Mouse (Mus musculus): ENCODE measurements around the gene Col4a1.

Gene Col4a1

DNA sequence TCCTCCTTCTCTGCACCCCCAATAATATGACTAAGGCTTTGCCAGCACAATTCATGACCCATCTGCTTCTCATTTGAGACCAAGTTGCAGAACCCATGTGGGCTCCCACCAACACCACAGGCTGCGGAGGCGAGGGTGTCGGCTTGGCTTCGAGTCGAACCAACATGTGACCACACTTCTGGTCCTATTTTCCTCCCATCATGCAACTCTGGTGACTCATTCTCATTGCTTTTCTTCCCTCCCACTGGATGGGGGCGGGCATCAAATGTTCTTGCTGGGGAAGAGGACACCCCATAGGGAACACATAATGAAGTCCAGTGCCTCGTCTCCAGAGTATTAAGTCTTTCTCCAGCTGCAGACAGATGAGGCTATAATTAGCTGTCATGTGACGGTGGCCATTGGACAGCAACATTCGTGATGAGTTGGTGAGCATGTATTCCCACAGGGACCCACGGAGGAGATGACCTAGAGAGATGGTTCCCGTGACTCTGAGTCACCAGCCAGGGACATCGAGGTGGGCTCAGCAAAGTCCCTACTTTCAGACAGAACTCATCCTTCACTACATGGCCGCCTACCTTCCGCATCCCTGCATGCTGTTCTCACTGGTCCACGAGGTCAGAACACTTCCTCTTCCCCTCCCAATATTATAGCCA lies 39.0 kb downstream of the Col4a1 start:
- no peak for ATAC-seq (ENCODE audit: insufficient number of reproducible peaks, low FRiP score, low TSS enrichment)

DNA sequence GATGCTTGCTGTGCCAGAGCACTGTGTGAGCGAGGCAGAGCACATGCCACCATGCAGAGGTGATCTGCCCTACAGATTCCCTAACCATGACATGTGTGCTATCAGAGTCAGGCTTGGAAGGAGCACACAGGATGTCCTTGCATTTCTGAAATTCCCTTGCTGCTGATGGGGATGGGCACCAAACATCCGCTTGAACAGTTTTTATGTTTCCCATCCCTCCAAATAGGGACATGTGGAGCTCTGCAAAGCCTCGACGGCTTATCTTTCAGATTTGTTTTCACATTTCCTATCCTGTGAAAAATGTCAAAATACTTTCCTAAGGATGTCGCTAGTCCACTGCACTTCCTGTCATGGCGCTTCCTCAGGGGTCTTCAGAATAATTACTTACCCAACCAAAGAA lies 40.4 kb downstream of the Col4a1 start:
- ATAC-seq (ENCODE audit: insufficient number of reproducible peaks, low FRiP score, low TSS enrichment), result no peak

GRCm38 (mm10) chr8:11270826-11271225 lies 41.8 kb downstream of the Col4a1 start:
- no peak for ATAC-seq (ENCODE audit: insufficient number of reproducible peaks, low FRiP score, low TSS enrichment)

DNA sequence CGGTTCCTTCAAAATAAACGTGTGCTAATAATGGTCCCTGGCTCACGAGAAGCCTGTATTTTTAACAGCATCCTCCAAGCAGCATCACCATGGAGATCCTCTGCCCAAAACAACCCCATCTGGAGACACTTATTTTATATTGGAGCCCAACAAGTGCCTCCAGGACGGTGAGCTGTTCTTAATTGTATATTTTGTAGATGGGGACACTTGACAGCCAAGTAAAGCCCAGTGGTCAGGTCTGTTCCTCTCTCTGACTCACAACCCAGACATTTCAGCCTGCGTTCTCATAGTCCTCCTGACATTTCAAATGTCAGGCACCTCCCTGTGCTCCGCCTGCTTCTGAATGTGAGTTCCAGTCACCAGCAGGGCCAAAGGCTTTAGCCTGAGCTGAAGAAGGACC lies 43.9 kb downstream of the Col4a1 start:
- no peak for ATAC-seq (ENCODE audit: insufficient number of reproducible peaks, low FRiP score, low TSS enrichment)

DNA sequence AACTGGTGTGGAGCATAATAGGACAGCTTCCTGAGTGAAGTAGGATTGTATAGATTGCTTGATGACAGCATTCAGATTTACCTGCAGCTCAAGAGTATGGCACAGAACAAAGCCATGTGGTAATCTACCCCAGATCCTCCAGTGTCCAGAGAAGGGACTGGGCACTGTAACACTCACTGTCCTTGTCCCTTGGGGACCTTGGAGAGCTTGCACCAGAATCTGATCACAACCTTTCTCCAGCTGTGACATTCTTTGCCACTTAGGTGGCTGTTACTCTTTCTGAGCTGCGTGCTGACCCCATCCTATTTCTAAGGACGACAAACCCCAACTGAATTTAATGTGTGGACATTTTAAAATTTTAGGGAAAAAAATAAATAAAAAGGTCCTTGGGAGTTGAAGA lies 46.2 kb downstream of the Col4a1 start:
- ATAC-seq (ENCODE audit: insufficient number of reproducible peaks, low FRiP score, low TSS enrichment), result no peak

- no peak for ATAC-seq (ENCODE audit: insufficient number of reproducible peaks, low FRiP score, low TSS enrichment)
Observed at GRCm38 (mm10) chr8:11265971-11266370, 46.7 kb downstream of the Col4a1 start.

- no peak for ATAC-seq (ENCODE audit: insufficient number of reproducible peaks, low FRiP score, low TSS enrichment)
Observed at GRCm38 (mm10) chr8:11263848-11264247, 48.8 kb downstream of the Col4a1 start.

- no peak for ATAC-seq (ENCODE audit: insufficient number of reproducible peaks, low FRiP score, low TSS enrichment)
Observed at GRCm38 (mm10) chr8:11262031-11262735, 50.4 kb downstream of the Col4a1 start.

DNA sequence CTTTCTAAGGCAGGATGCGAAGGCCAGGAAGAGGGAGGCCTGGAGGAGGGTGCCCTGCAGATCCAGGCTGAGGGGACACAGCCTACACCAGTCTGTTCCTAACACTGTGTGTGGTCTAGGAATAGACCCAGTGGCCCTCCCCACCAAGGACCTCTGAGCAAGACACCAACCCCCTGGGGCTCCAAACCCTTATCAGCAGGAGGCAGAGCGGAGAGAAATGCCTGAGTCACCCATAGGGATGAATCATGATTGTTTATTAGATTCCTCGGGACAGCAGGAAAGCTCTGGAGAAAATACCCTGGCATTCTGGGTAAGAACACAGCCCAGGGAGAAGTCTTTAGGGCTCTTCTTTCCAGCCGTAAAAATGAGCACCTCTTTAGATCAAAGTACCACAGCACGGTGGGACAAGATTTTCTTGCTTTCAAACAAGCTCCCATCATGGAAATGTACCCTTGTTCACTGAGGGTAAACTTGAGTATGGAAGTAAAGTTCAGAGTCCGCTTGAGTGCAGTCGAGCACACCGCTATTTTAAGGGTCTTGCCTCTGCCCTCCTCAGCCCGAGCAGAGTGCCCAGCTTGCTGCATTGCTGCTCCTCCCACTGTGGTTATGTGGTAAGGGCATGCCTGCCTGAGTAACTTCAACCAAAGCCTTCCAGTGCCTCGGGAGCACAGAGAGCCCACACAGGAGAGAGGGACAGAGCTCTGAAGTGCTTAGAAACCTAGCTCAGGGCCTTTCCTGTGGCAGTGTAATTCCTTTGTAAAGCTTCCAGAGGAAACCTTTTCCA lies 52.6 kb downstream of the Col4a1 start:
- ATAC-seq (ENCODE audit: insufficient number of reproducible peaks, low FRiP score, low TSS enrichment), result no peak

- no peak for ATAC-seq (ENCODE audit: insufficient number of reproducible peaks, low FRiP score, low TSS enrichment)
Observed at GRCm38 (mm10) chr8:11258517-11259136, 54.0 kb downstream of the Col4a1 start.

DNA sequence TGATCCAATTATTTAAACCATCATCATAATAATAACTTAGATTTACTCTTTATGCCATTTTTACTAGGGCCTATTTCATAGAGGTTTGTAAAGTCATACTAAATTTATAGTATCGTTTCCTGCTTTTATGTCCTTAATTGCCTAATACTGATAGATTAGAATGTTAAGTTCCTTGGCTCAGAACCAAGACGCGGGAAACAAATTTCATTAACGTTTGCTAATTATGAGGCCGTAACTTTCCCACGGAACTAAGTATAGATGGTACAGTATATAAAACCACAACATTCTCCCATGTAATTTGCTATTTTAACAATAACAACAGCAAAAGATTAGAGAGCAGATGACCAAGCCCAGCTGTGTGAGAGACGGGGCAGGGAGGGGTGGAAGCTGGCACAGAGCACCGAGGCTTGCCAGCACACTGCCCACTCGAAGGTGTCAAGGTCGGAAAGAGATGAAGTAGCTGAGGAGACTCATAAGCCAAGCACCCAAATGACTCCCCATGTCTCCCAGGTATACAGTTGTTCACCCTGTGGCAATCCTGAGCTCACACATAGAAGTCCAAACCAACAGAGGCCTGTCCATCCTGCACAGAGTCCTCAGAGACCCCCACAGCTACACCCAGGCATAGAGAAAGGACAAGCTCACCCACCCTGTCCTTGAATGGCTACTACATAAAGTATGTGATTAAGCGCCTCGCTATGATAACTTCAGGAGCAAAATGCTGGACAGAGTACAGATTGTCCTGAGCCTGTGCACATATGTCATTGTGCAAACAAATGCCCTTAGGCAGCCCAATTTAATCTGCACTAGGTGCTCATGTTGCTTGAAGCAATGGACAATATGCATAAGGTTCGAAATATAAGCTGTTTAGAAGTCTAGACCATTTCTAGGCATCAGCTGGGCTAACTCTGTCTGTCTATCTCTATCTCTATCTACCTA lies 55.3 kb downstream of the Col4a1 start:
- ATAC-seq (ENCODE audit: insufficient number of reproducible peaks, low FRiP score, low TSS enrichment), result no peak

GRCm38 (mm10) chr8:11256405-11256804 lies 56.2 kb downstream of the Col4a1 start:
- ATAC-seq (ENCODE audit: insufficient number of reproducible peaks, low FRiP score, low TSS enrichment), result no peak

DNA sequence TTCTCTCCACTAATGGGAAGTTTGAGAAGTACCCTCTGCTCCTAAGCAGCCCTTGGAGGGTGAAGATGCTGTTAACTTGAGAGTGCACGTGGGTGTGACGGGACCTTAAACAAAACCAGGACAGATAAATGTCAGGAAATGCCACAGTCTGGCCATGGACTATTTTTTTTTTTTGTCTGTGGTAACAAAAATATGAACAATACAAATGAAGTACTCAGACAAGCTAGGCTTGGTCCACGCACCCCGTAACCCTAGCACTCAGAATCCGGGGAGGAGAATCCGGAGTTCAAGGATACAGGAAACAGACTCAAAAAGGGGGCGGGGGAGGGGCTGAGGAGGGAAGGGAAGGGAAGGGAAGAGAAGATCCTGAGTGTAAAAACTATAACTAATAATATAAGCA lies 56.9 kb downstream of the Col4a1 start:
- ATAC-seq (ENCODE audit: insufficient number of reproducible peaks, low FRiP score, low TSS enrichment), result no peak

- ATAC-seq (ENCODE audit: insufficient number of reproducible peaks, low FRiP score, low TSS enrichment), result no peak
Observed at GRCm38 (mm10) chr8:11254914-11255530, 57.6 kb downstream of the Col4a1 start.

DNA sequence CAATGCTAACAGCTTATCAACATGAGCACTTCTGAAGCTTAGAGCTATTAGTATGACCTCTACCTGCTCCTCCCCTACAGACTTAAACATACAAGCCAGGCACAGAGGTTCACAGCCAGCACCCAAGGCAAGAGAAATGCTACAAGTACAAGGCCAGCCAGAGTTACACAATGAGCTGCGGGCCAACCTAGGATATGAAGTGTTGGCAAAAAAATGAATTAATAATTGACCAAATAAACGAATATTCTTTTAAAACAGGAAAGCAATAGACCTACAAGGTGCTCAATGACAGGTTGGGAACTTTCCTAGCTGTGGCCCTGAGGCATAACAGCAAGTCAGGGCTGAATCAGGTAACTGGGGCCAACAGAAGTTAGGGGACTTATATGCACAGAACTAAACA lies 58.1 kb downstream of the Col4a1 start:
- no peak for ATAC-seq (ENCODE audit: insufficient number of reproducible peaks, low FRiP score, low TSS enrichment)

DNA sequence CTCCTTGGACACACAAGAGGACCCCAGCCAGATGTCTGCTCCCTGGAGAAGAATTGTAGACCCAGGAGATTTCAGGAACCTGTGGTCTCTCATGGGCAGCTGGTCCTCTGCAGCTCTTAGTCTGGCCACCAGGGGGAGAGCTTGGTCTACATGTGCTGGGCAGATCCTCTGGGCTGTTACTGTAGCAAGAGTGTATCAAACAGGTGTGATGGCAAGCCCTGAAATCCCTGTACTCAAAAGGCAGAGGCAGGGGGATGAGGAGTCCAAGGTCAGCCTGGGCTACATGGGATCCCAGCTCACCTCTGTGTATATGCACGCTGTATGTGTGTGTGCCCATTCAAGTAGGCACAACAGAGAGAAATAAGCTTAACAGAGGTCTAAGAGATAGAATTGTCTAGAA lies 59.1 kb downstream of the Col4a1 start:
- ATAC-seq (ENCODE audit: insufficient number of reproducible peaks, low FRiP score, low TSS enrichment), result no peak

- ATAC-seq (ENCODE audit: insufficient number of reproducible peaks, low FRiP score, low TSS enrichment), result no peak
Observed at GRCm38 (mm10) chr8:11253041-11253440, 59.6 kb downstream of the Col4a1 start.

GRCm38 (mm10) chr8:11252235-11252774 lies 60.3 kb downstream of the Col4a1 start:
- ATAC-seq (ENCODE audit: insufficient number of reproducible peaks, low FRiP score, low TSS enrichment), result no peak

DNA sequence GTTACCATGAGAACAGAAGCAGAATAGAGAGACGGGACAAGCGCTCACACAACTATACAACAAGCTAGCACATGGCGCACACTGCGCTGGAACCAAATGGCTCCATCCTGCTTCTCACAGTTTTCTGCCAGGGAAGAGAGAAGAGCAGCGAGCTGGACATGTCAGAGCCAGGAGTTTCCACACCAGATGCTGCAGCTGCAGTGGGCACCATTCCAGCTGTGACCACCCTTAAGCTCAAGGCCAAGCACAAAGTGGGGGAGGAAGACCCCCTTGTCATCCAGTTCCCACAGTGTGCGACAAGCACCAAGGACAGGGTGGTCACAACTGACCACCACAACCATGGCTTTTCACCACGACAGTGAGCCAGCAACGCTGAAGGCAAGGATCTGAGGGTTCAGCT lies 62.5 kb downstream of the Col4a1 start:
- ATAC-seq (ENCODE audit: insufficient number of reproducible peaks, low FRiP score, low TSS enrichment), result no peak

Measured in cerebellum, adult (tissue).